Mouse (Mus musculus): ENCODE data around the gene Rapgef3.

- TF ChIP-seq CTCF (IDR thresholded peaks at IDR 0.05) (no peak), EP300 (IDR thresholded peaks at IDR 0.05) (no peak)
These were observed 27.5 kb downstream of the Rapgef3 start for GRCm38 (mm10) chr15:97740283-97740732.

Measured in lung, postnatal 0 days (tissue).